Mouse (Mus musculus) CD8-positive naive resting alpha-beta T cell, adult 57 days (primary cell): Measurements from ENCODE around the gene Mettl22. TPM values are rescaled to one million over a fixed set of nuclear protein-coding genes. Genes with fewer than 3 reads are reported as not detected.

Experiments
- total RNA-seq: library from RNA; stranded (reverse); gene quantifications from one replicate; pipeline ENCODE4 v1.2.4, GENCODE M21; 2023

The Mettl22 gene
- total RNA-seq: 33.3 TPM

GRCm38 (mm10) chr16:8470603-8471481 lies at the start of gene Mettl22:
Gene Mettl22, plus strand, starts transcription at chr16:8470788.

GRCm38 (mm10) chr16:8424971-8425330 lies 45.6 kb upstream of the Mettl22 start, which contains the start of gene Tmem114:
Gene Tmem114, minus strand, starts transcription at chr16:8425136.

GRCm38 (mm10) chr16:8513236-8513906 lies 42.8 kb downstream of the Mettl22 start, which contains the start of gene Abat:
Gene Abat, plus strand, starts transcription at chr16:8513429.

Other genes with a start within 250 kb of the Mettl22 start
- gene Tmem114, start 45.7 kb upstream of the Mettl22 start, total RNA-seq: not detected
- 0.12 TPM for gene Abat, start 42.6 kb downstream of the Mettl22 start, total RNA-seq
- gene Pmm2, start 166.9 kb downstream of the Mettl22 start, total RNA-seq: 121 TPM
- gene Tmem186, start 166.9 kb downstream of the Mettl22 start, total RNA-seq: 16.1 TPM
- gene Carhsp1, start 201.4 kb downstream of the Mettl22 start, total RNA-seq: 12.0 TPM
- gene Gm5767, start 210.0 kb downstream of the Mettl22 start, total RNA-seq: not detected